Mouse (Mus musculus) olfactory bulb, adult 2 months (tissue): ENCODE data around the gene Barhl2. TPM values are rescaled to one million over a fixed set of nuclear protein-coding genes. Genes with fewer than 3 reads are reported as not detected.

Source experiments
- H3K27ac ChIP-seq: fragments of 200-500 bp; 2 replicates; pipeline ENCODE4 v1.5.1; 2012; ENCODE audit warnings: low read depth, low read length; ENCODE audit not compliant: insufficient read depth
- H3K4me1 ChIP-seq: fragments of 200-500 bp; 2 replicates; pipeline ENCODE4 v1.6.1; 2012; ENCODE audit warnings: low read length; ENCODE audit not compliant: control insufficient read depth, insufficient read depth
- H3K4me3 ChIP-seq: fragments of 200-500 bp; 2 replicates; pipeline ENCODE4 v1.5.1; 2012; ENCODE audit warnings: mild to moderate bottlenecking, low read depth, low read length, moderate library complexity; ENCODE audit not compliant: insufficient read depth
- CTCF ChIP-seq: fragments of 200-500 bp; IDR thresholded peaks from 2 replicates; pipeline ENCODE4 v1.5.1; 2012; ENCODE audit warnings: low read depth, mild to moderate bottlenecking, low read length, moderate library complexity; ENCODE audit not compliant: insufficient read depth
- POLR2A ChIP-seq: fragments of 200-500 bp; IDR thresholded peaks from 2 replicates; pipeline ENCODE4 v1.6.1; 2012; ENCODE audit warnings: mild to moderate bottlenecking, low read depth, low read length, moderate library complexity; ENCODE audit not compliant: insufficient read depth
- WGBS: fragments of 180-500 bp; shearing (Covaris S2); methylation state at CpG from one replicate; pipeline ENCODE4 v1.1.7; 2018; 5-methylcytosine and 5-hydroxymethylcytosine counted together
- polyA plus RNA-seq: library from polyadenylated mRNA; stranded (reverse); fragments of >200 nt; gene quantifications from 2 replicates; pipeline ENCODE4 v1.2.4, GENCODE M21; 2012; ENCODE audit warnings: low replicate concordance; ENCODE audit not compliant: missing spikeins, insufficient read depth, insufficient read length

The Barhl2 gene
- polyA plus RNA-seq: not detected in 2 replicates

DNA sequence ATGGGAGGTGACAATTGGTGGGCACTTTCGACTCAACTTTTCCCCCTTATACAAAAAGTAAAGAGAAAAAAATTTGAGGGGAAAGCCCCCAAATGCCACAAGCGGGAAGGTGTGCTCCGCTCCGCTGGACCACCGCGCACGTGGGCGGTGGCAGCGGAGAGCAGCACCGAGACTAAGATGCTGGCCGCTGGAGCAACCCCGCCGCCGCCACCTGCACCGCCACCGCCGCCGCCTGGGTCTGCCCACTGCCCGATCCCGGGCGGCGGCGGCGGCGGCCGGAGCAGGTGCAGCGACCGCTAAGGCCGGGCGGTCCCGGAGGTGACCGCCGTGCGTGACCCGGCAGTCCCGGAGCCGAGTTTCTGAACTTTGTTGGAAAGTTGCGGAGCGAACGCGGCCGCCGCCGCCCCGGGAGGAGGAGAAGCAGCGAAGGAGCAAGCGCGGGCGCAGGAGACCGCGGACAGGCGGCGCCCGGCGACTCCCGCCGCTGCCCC, at the start of gene Barhl2:
Gene Barhl2, minus strand, starts transcription at position 181 of the 491 bp plus-strand sequence.
- H3K4me3 ChIP-seq: peak within 1 kb of the TSS; percentile 28
- WGBS: 2% methylated on average over 56 of the region's 57 CpGs
- TF ChIP-seq CTCF (no peak), POLR2A (no peak)
- no peak within 1 kb of the TSS for H3K27ac ChIP-seq
- no peaks in the 10 kb centered on the region for H3K4me1 ChIP-seq

DNA sequence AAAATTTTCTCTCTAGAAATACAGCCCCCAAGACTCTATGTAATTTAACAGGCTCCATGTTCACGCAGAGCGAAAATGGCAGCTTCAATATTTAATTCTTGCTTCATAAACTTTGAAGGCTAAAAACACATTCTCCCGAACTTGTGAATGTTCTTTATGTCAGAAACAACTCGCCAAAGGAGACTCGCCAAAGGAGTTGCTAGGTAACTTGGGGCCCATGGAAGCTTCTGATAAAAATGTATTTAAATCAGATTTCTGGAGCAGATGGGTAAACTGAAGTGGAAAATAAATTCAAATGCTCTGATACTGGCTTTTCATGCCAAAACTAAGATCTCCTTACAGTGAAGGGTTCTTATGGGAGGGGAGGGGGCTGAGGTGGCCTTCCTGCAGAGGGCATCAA, 48.1 kb upstream of the Barhl2 start:
- H3K4me1 ChIP-seq: no peaks in the 10 kb centered on the region
- TF ChIP-seq CTCF (no peak), POLR2A (no peak)
- 85% methylated on average over 5 of the region's 5 CpGs for WGBS
- no peak overlapping the region for H3K27ac ChIP-seq
- no peak overlapping the region for H3K4me3 ChIP-seq

- 85% methylated on average over 12 of the region's 12 CpGs for WGBS
- no peaks in the 10 kb centered on the region for H3K4me1 ChIP-seq
- TF ChIP-seq CTCF: no peak
- no peak for TF ChIP-seq POLR2A
Observed at GRCm38 (mm10) chr5:106502684-106503545, 44.9 kb upstream of the Barhl2 start.

GRCm38 (mm10) chr5:106502271-106502670, 44.3 kb upstream of the Barhl2 start:
- TF ChIP-seq POLR2A (no peak), CTCF (no peak)

More at GRCm38 (mm10) chr5:106502684-106503545, 44.9 kb upstream of the Barhl2 start:
- Histone ChIP-seq H3K4me3 (no peak overlapping the region), H3K27ac (no peak overlapping the region)

GRCm38 (mm10) chr5:106491771-106492170, 33.8 kb upstream of the Barhl2 start:
- H3K4me3 ChIP-seq: no peak overlapping the region
- no peak overlapping the region for H3K27ac ChIP-seq
- no peaks in the 10 kb centered on the region for H3K4me1 ChIP-seq
- 69% methylated on average over 8 of the region's 8 CpGs for WGBS
- TF ChIP-seq POLR2A (no peak), CTCF (no peak)

More at GRCm38 (mm10) chr5:106502271-106502670, 44.3 kb upstream of the Barhl2 start:
- Histone ChIP-seq H3K4me1 (no peaks in the 10 kb centered on the region), H3K4me3 (no peak overlapping the region), H3K27ac (no peak overlapping the region)
- WGBS: 72% methylated on average over 7 of the region's 7 CpGs

DNA sequence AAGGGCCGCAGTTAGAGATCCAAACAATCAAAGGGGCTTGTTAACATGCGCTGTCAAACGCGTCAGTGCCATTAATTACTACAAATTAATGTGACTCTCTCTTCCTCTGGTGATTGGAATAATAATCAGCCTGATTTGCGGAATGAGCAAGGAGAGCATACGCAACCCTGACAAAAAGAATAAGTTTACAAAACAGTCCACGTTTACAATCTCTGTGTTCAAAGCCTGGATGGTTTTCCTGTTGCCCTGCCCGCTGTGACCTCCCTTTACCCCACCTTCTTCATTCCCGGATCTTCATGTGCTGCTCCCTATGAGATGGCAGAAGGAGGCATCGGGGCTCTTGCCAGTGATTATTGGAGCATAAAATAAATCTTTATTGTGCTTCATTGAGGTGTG, 14.1 kb upstream of the Barhl2 start:
- WGBS: 7% methylated on average over 10 of the region's 10 CpGs
- TF ChIP-seq POLR2A (no peak), CTCF (no peak)
- Histone ChIP-seq H3K4me3 (no peak overlapping the region), H3K4me1 (no peaks in the 10 kb centered on the region), H3K27ac (no peak overlapping the region)

GRCm38 (mm10) chr5:106471235-106472104, 13.5 kb upstream of the Barhl2 start:
- WGBS: 12% methylated on average over 13 of the region's 13 CpGs
- Histone ChIP-seq H3K4me1 (no peaks in the 10 kb centered on the region), H3K4me3 (no peak overlapping the region), H3K27ac (no peak overlapping the region)
- TF ChIP-seq CTCF (no peak), POLR2A (no peak)

DNA sequence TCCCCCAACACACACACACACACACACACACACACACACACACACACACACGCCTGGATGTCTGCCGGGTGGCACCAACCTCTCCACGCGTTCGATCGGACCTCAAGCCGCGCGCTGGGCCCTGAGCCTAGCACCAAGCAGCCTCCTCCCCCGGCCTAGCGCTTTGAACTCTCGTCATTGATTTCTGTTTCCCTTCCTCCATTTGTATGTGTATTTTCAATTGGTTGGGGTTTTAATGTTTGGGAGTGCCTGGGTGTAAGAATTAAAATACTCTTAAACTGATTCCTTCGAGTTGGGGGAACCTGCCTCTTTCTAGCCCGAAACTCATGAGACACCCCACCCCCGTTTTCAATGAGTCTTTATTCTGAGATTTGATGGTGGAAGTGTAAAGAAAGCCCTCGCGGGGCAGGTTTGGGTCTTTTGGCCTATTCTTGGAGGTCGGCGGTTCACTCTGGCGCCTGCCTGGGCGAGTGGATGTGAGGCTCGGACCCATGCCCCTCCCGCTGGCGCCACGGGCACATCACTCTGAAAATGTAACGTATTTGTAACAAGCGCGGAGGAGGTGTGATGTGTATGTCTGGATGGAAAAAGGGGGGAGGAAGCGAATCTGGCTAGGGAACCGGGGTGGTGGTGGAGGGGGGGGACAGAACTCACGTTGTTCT, 7.3 kb upstream of the Barhl2 start:
- 3% methylated on average over 31 of the region's 31 CpGs for WGBS
- Histone ChIP-seq H3K4me1 (no peaks in the 10 kb centered on the region), H3K4me3 (no peak overlapping the region), H3K27ac (no peak overlapping the region)
- no peak for TF ChIP-seq CTCF
- no peak for TF ChIP-seq POLR2A

GRCm38 (mm10) chr5:106464336-106465128, 6.6 kb upstream of the Barhl2 start:
- Histone ChIP-seq H3K4me3 (no peak overlapping the region), H3K4me1 (no peaks in the 10 kb centered on the region)
- WGBS: 5% methylated on average over 24 of the region's 24 CpGs

More at GRCm38 (mm10) chr5:106464336-106465128, 6.6 kb upstream of the Barhl2 start:
- H3K27ac ChIP-seq: no peak overlapping the region
- no peak for TF ChIP-seq CTCF
- no peak for TF ChIP-seq POLR2A
